Mouse (Mus musculus) lung, embryonic 16.5 days (tissue): Measurements from ENCODE around the gene Ccz1. TPM values are rescaled to one million over a fixed set of nuclear protein-coding genes. Genes with fewer than 3 reads are reported as not detected.

Experiments
- ATAC-seq: fragments of 200-750 bp; cut with Nextera tagmentation; 2 replicates; pipeline ENCODE4 v1.8.0; 2017; ENCODE audit warnings: low read depth, mild to moderate bottlenecking, moderate library complexity
- H3K27ac ChIP-seq: fragments of 300-500 bp; sonication (generic); 2 replicates; pipeline ENCODE4 v1.5.1; 2014; ENCODE audit warnings: mild to moderate bottlenecking, control low read depth, low read length
- H3K27me3 ChIP-seq: fragments of 300-500 bp; sonication (generic); 2 replicates; pipeline ENCODE4 v1.6.1; 2014; ENCODE audit warnings: low read depth, low read length, mixed read lengths; ENCODE audit not compliant: control insufficient read depth, insufficient read depth
- H3K36me3 ChIP-seq: fragments of 300-500 bp; sonication (generic); 2 replicates; pipeline ENCODE4 v1.6.1; 2014; ENCODE audit warnings: low read length; ENCODE audit not compliant: control insufficient read depth, insufficient read depth
- H3K4me1 ChIP-seq: fragments of 300-500 bp; sonication (generic); replicated peaks from 2 replicates; pipeline ENCODE4 v1.6.1; 2014; ENCODE audit warnings: low read length, mixed read lengths; ENCODE audit not compliant: control insufficient read depth, insufficient read depth
- H3K4me2 ChIP-seq: fragments of 300-500 bp; sonication (generic); 2 replicates; pipeline ENCODE4 v1.6.1; 2014; ENCODE audit warnings: low read depth, low read length, control low read depth
- H3K4me3 ChIP-seq: fragments of 300-500 bp; sonication (generic); 2 replicates; pipeline ENCODE4 v1.5.1; 2014; ENCODE audit warnings: mild to moderate bottlenecking, low read length, control low read depth
- H3K9ac ChIP-seq: fragments of 300-500 bp; sonication (generic); 2 replicates; pipeline ENCODE4 v1.6.1; 2014; ENCODE audit warnings: low read length, control low read depth
- H3K9me3 ChIP-seq: fragments of 300-500 bp; sonication (generic); 2 replicates; pipeline ENCODE4 v1.6.1; 2016; ENCODE audit warnings: low read length; ENCODE audit not compliant: control insufficient read depth
- WGBS: fragments of 180-500 bp; shearing (Covaris S2); extraction: QIAGEN DNeasy Blood & Tissue Kit; methylation state at CpG from one replicate; pipeline ENCODE4 v1.1.7; 2014; 5-methylcytosine and 5-hydroxymethylcytosine counted together
- polyA plus RNA-seq: library from polyadenylated mRNA; unstranded; fragments of >200 nt; fragmentation: Nextera tagmentation; extraction: Ambion mirVana; gene quantifications from 2 replicates; pipeline ENCODE4 v1.2.1, GENCODE M21; 2015

Ccz1 gene
- polyA plus RNA-seq, 1 experiment from 2014 or later, result 82.1 TPM

DNA sequence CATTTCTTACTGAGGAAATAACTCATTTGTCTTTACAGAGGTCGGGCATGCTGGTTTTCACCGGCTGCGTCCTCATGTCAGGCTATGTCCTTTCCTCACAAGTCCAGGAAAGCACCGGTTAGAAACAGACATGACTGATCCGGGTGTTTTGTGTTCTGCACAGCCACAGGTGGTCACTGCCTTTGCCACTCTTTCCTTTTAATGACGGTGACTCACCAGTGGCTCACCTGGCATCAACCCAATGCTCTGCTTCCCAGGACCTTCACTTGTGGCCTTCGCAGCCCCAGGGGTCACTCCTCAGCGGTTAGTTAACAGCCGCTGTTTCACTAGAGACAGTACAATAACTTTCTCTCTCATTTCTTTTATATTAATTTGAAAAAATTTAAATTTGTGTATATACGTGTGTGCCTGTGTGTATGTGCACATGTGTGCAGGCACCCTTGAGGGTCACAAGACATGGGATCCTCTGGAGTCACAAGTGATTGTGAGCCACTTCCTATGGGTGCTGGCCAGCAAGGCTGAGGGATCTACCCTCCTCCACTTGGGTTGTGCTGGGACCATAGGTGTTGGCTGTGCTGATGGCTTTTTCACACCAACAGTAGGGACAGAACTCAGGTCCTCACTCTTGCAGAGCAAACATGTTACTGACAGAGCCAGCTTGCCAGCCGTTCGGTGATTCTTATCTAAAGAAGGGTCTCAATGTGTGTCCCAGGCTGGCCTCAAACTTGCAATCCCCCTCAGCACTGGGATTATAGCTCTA, 48.9 kb downstream of the Ccz1 start:
- Histone ChIP-seq H3K9me3 (no peaks in the 10 kb centered on the region), H3K27me3 (no peaks in the 10 kb centered on the region), H3K4me3 (no peak overlapping the region), H3K36me3 (no peaks in the 10 kb centered on the region), H3K27ac (no peak overlapping the region), H3K4me1 (no peaks in the 10 kb centered on the region), H3K4me2 (no peak overlapping the region), H3K9ac (no peak overlapping the region)
- no peak for ATAC-seq
- 70% methylated on average over 12 of the region's 12 CpGs for WGBS

DNA sequence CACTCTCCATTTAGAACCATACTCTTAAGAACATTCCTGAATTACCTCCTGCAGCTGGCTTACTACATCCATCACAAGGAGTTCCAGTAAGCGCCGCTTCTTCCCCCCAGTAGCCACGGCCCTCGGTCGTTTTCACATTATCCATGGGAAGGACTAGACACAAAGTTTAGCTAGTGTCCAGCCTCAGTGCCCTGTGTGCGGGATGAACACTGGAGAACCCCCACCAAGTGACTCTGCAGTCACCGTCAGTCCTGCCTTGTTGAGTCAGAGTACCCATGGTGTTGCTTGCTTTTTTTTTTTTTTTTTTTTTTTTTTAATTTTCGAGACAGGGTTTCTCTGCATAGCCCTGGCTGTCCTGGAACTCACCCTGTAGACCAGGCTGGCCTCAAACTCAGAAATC, 53.5 kb downstream of the Ccz1 start:
- no peaks in the 10 kb centered on the region for H3K4me1 ChIP-seq
- no peaks in the 10 kb centered on the region for H3K36me3 ChIP-seq
- H3K9me3 ChIP-seq, result no peaks in the 10 kb centered on the region
- WGBS, result 86% methylated on average over 8 of the region's 8 CpGs
- H3K4me2 ChIP-seq, result no peak overlapping the region
- no peak overlapping the region for H3K27ac ChIP-seq
- no peak overlapping the region for H3K9ac ChIP-seq
- no peak overlapping the region for H3K4me3 ChIP-seq
- no peaks in the 10 kb centered on the region for H3K27me3 ChIP-seq
- no peak for ATAC-seq

DNA sequence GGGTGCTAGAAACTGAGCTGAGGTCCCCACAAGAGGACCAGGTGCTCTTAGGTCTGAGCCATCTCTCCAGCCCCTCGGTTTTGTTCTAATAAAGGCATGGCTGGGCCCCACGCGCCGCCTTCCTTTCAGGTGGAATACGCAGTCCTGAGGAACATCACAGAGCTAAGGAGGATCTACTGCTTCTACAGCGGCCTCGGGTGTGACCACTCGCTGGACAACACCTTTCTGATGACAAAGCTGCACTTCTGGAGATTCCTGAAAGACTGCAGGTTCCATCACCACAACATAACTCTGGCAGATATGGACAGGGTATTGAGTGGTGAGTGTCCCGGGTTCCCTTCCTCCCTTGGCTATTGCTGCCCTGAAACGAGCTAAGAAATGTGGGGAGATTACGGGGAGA, 55.1 kb downstream of the Ccz1 start:
- H3K27me3 ChIP-seq, result no peaks in the 10 kb centered on the region
- ATAC-seq, result no peak
- 87% methylated on average over 11 of the region's 11 CpGs for WGBS
- H3K36me3 ChIP-seq, result no peaks in the 10 kb centered on the region
- no peaks in the 10 kb centered on the region for H3K9me3 ChIP-seq
- H3K4me2 ChIP-seq, result no peak overlapping the region
- no peaks in the 10 kb centered on the region for H3K4me1 ChIP-seq
- H3K9ac ChIP-seq, result no peak overlapping the region
- no peak overlapping the region for H3K4me3 ChIP-seq
- no peak overlapping the region for H3K27ac ChIP-seq

DNA sequence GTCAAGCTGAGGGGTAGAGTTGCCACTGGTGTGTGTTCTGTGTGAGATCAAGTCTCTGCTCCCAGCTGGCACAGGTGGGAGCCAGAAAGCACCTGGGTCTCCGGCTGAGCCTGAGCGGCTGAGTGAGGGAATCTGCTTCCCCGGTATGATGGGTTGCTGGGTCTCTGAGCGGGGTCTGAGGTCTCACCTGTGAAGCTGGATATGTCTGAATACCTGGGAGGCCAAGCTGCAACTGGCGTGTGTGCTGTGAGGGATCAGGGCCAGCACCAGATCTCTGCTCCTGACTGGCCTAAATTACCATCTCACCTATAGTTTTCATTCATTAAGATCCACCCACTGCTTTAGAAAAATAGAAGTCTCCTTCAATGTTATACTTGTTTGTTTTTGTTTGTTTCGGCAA, 57.6 kb downstream of the Ccz1 start:
- no peak overlapping the region for H3K4me3 ChIP-seq
- no peak for ATAC-seq
- H3K4me1 ChIP-seq, result no peaks in the 10 kb centered on the region
- no peaks in the 10 kb centered on the region for H3K9me3 ChIP-seq
- no peaks in the 10 kb centered on the region for H3K27me3 ChIP-seq
- H3K36me3 ChIP-seq, result no peaks in the 10 kb centered on the region
- no peak overlapping the region for H3K27ac ChIP-seq
- no peak overlapping the region for H3K9ac ChIP-seq
- 91% methylated on average over 6 of the region's 6 CpGs for WGBS
- no peak overlapping the region for H3K4me2 ChIP-seq

DNA sequence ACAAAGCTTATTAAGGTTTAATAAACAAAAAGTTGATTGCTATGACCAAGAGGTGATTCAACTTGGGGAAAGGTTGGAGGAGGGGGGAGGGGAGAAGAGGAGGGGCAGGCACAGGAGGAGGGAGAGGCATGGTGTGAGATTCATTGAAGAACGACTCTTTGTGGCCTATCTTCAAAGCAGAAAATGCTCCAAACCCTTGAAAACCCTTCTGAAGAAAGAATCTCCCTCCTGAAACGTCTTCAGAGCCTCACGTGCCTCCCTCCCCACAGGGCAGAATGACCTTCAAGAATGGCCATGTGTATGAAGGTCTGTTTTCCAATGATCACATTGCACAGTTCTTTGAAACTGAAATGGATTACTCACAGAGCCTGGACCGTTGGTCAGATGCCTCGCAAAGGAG, 64.7 kb downstream of the Ccz1 start:
- Histone ChIP-seq H3K27ac (no peak overlapping the region), H3K4me2 (no peak overlapping the region), H3K9ac (no peak overlapping the region), H3K4me3 (no peak overlapping the region), H3K4me1 (no peaks in the 10 kb centered on the region), H3K9me3 (no peaks in the 10 kb centered on the region), H3K36me3 (no peaks in the 10 kb centered on the region), H3K27me3 (no peaks in the 10 kb centered on the region)
- WGBS, result 36% methylated on average over 5 of the region's 5 CpGs
- ATAC-seq, result no peak

DNA sequence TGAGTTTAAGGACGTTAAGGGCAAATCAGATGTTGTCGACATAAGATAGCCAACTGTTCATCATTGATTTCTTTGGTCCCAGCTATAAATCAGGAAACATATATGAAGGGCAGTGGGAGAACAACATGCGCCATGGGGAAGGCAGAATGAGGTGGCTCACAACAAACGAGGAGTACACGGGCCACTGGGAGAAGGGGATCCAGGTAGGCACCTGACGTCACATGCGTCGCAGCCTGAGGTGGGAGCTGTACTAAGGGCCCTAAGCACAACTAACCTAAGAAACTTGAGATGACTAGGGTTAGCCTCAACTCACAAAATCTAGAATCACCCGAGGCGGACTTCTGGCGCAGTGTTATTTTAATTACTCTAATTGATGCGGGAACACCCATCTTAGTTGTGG, 66.3 kb downstream of the Ccz1 start:
- WGBS, result 88% methylated on average over 12 of the region's 12 CpGs
- H3K9me3 ChIP-seq, result no peaks in the 10 kb centered on the region
- ATAC-seq, result no peak
- no peak overlapping the region for H3K4me3 ChIP-seq
- no peaks in the 10 kb centered on the region for H3K4me1 ChIP-seq
- H3K27ac ChIP-seq, result no peak overlapping the region
- no peaks in the 10 kb centered on the region for H3K36me3 ChIP-seq
- no peak overlapping the region for H3K9ac ChIP-seq
- H3K27me3 ChIP-seq, result no peaks in the 10 kb centered on the region
- no peak overlapping the region for H3K4me2 ChIP-seq

DNA sequence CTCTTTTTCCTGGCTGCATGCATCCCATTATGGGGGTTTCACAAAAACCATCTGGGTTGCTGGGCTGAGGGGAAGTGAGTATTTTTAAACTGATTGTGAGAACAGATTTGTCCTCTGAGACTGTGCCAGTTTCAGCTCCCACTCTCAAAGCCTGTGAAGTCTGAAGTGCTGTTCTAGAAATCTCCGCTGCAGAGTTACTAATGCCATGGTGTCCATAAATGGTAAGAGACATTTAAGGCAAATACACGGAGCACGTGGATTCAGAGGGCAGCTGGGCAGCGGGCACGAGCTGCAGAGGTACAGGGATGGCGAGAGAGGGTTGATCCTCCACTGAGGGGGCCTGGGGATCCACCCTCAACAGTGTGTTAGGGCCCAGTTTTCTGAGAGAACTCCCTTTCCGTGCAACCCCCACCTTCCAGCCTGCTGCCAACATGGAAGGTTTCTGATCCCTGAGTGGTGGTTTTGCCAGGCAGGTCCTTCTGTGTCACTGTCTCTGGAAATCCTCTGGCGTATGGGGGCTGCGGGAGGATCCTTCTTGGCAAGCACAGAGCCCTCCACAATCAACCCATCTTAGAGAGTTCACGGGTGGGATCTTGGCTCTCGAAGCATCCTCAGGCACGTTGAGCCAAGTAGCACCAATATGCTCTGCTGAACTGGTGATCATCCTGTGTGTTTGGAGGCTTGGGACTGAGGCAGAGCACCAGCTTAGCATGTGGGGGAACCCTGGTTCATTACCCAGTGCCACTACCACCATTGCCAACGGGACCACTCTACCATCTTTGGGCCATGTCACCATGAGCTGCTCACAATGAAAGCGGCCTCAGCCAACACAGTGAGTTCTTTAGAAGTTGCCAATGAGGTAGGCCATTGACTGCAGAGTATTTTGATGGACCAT, 71.2 kb downstream of the Ccz1 start:
- Histone ChIP-seq H3K27me3 (no peaks in the 10 kb centered on the region), H3K4me3 (no peak overlapping the region), H3K4me2 (no peak overlapping the region), H3K4me1 (no peaks in the 10 kb centered on the region), H3K9me3 (no peaks in the 10 kb centered on the region), H3K27ac (no peak overlapping the region), H3K9ac (no peak overlapping the region), H3K36me3 (no peaks in the 10 kb centered on the region)
- ATAC-seq, result no peak
- 82% methylated on average over 14 of the region's 14 CpGs for WGBS

DNA sequence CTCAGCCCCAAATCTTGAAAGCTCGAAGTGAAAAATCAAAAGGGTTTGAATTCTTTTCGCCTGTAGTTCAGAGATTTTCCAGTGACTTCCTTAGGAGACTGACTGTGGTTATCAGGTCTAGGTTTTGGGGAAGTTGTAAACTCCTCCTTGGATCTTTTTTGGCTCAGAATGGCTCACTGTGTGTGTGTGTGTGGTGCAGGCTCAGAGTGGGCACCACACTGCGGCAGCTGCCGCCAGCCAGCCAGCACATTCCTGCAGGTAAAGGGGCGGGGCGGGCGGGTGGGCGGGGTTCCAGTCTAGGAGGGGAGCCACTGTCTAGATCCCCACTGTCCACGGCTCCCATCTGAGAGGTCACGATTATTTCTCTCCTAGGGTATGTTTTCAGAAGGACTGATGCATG, 73.1 kb downstream of the Ccz1 start:
- Histone ChIP-seq H3K4me1 (no peaks in the 10 kb centered on the region), H3K27me3 (no peaks in the 10 kb centered on the region), H3K36me3 (no peaks in the 10 kb centered on the region), H3K4me3 (no peak overlapping the region), H3K4me2 (peak overlapping the region; percentile 26; the same call in 1 of the 2 replicates), H3K9me3 (no peaks in the 10 kb centered on the region), H3K9ac (no peak overlapping the region), H3K27ac (no peak overlapping the region)
- peak; percentile 41; the same call in 1 of the 2 replicates for ATAC-seq
- WGBS, result 9% methylated on average over 10 of the region's 10 CpGs
